Mouse (Mus musculus) MEL (cell line): Measurements from ENCODE around the gene Fbxo3.

ENCODE experiments used
- CTCF ChIP-seq, 3 experiments: IDR thresholded peaks in 2 of 3; conservative IDR thresholded peaks in 1 of 3; 2 replicates each; pipeline ENCODE4 v1.5.1; 2011 to 2012; ENCODE audit warnings: low read length in 3 of 3, low read depth in 2 of 3, mild to moderate bottlenecking in 2 of 3, improper control_type of control experiment in 1 of 3, inconsistent platforms in 1 of 3, mixed read lengths in 1 of 3, moderate library complexity in 1 of 3; ENCODE audit not compliant: control insufficient read depth in 1 of 3, insufficient read depth in 1 of 3, poor library complexity in 1 of 3, severe bottlenecking in 1 of 3
- MAX ChIP-seq: IDR thresholded peaks from 2 replicates; pipeline ENCODE4 v1.6.1; 2011; ENCODE audit warnings: low read length, improper control_type of control experiment

DNA sequence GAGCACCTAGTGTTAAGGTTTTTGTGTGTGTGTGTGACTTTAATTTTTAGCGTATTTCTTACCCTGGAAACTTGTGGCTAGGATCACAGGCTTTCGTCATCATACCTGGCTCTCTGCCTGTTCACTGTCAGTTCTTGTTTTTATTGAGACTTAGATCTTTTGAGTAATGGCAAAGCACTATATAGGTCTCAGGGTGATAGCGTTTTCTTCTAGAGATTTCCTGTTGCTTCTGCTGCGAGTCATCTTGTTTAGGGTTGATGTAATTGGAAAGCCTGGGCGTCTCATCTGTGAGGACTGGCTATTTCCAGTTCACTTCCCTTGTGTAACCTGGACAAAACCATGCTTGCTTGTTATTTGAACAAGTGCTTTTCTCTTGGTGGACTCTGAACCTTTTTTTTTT is 14.1 kb downstream of the Fbxo3 start:
- TF ChIP-seq MAX (no peak), CTCF (IDR thresholded peaks at IDR 0.05 in 2 of 3, conservative IDR thresholded peaks at IDR 0.05 in 1 of 3; ENCODE audit: control insufficient read depth in 1 of 3, insufficient read depth in 1 of 3, low read depth in 2 of 3, low read length in 3 of 3, poor library complexity in 1 of 3, severe bottlenecking in 1 of 3) (no peak)
